Mouse (Mus musculus) CH12.LX (cell line): Measurements from ENCODE around the gene Fam72a.

ENCODE experiments used
- BHLHE40 ChIP-seq: IDR thresholded peaks from 2 replicates; pipeline ENCODE4 v1.6.1; 2011; ENCODE audit warnings: mild to moderate bottlenecking, low read depth, low read length, improper control_type of control experiment
- CHD2 ChIP-seq: IDR thresholded peaks from 2 replicates; pipeline ENCODE4 v1.6.1; 2011; ENCODE audit warnings: low read length, improper control_type of control experiment
- CTCF ChIP-seq, 2 experiments: IDR thresholded peaks in 1 of 2; conservative IDR thresholded peaks in 1 of 2; 2 replicates each; pipeline ENCODE4 v1.5.1; 2011 to 2012; ENCODE audit warnings: low read depth in 2 of 2, low read length in 2 of 2, improper control_type of control experiment in 1 of 2, inconsistent platforms in 1 of 2, mild to moderate bottlenecking in 1 of 2, moderate library complexity in 1 of 2
- HCFC1 ChIP-seq: IDR thresholded peaks from 2 replicates; pipeline ENCODE4 v1.6.1; 2012; ENCODE audit warnings: low read depth, mild to moderate bottlenecking, inconsistent platforms, low read length, improper control_type of control experiment
- MAX ChIP-seq: IDR thresholded peaks from 2 replicates; pipeline ENCODE4 v1.6.1; 2011; ENCODE audit warnings: low read length, improper control_type of control experiment
- NRF1 ChIP-seq: IDR thresholded peaks from 2 replicates; pipeline ENCODE4 v1.6.1; 2014; ENCODE audit warnings: low read depth, mild to moderate bottlenecking, inconsistent platforms, low read length, improper control_type of control experiment, moderate library complexity
- POLR2A ChIP-seq: IDR thresholded peaks from 2 replicates; pipeline ENCODE4 v1.6.1; 2011; ENCODE audit warnings: low read depth, mild to moderate bottlenecking, improper control_type of control experiment, low read length
- POLR2AphosphoS2 ChIP-seq: IDR thresholded peaks from 2 replicates; pipeline ENCODE4 v1.6.1; 2011; ENCODE audit warnings: low read depth, low read length, improper control_type of control experiment
- RAD21 ChIP-seq: IDR thresholded peaks from 2 replicates; pipeline ENCODE4 v1.6.1; 2011; ENCODE audit warnings: low read depth, mild to moderate bottlenecking, low read length, improper control_type of control experiment, moderate library complexity
- TCF12 ChIP-seq: IDR thresholded peaks from 2 replicates; pipeline ENCODE4 v1.6.1; 2014; ENCODE audit warnings: low read depth, mild to moderate bottlenecking, inconsistent platforms, low read length, improper control_type of control experiment
- UBTF ChIP-seq: IDR thresholded peaks from 2 replicates; pipeline ENCODE4 v1.6.1; 2012; ENCODE audit warnings: low read depth, mild to moderate bottlenecking, inconsistent platforms, low read length, improper control_type of control experiment, moderate library complexity
- ZC3H11A ChIP-seq: IDR thresholded peaks from 2 replicates; pipeline ENCODE4 v1.6.1; 2012; ENCODE audit warnings: low read depth, mild to moderate bottlenecking, inconsistent platforms, low read length, improper control_type of control experiment
- ZMIZ1 ChIP-seq: IDR thresholded peaks from 2 replicates; pipeline ENCODE4 v1.6.1; 2012; ENCODE audit warnings: low read depth, mild to moderate bottlenecking, inconsistent platforms, low read length, improper control_type of control experiment

DNA sequence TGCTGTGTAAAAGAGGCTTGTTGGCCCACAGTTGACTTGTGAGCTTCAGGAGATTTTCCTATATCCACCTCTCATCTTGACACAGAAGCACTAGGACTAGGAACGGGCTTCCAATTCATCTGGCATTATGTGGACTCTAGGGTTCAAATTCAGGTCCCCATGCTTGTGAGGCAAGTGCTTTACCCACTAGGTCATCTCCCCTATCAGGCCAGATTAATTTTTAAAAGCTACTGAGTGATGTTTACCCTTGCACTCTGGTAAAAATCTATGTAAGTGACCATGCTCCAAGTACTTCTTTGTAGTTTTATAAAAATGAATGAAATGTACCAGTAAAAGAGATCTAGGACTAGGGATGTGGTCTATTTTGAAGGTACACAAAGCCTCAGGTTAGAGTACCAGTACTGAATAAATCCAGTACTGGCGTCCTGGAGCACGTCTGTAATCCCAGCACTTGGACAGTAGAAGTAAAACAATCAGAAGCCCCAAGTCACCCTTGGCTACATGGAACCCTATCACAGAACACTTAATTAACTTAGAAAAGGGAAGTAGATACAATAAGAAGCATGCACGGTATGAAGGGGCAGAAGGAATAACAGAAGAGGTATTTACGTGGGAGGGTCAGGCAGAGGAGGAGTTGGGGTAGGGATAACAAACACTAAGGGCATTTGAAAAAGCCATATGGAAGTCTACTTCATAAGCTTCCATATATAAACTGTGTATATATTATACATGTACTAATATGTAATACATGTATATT, 41.4 kb upstream of the Fam72a start:
- TF ChIP-seq CHD2 (no peak), POLR2A (no peak), POLR2AphosphoS2 (no peak), HCFC1 (no peak), RAD21 (no peak), ZMIZ1 (no peak), UBTF (no peak), MAX (no peak), TCF12 (no peak), BHLHE40 (no peak), CTCF (conservative IDR thresholded peaks at IDR 0.05 in 1 of 2, IDR thresholded peaks at IDR 0.05 in 1 of 2; ENCODE audit: low read depth in 2 of 2, low read length in 2 of 2) (no peak), NRF1 (no peak), ZC3H11A (no peak)
